Comparison of ENCODE assay signal across 7 mouse cellular contexts in the genomic region with DNA sequence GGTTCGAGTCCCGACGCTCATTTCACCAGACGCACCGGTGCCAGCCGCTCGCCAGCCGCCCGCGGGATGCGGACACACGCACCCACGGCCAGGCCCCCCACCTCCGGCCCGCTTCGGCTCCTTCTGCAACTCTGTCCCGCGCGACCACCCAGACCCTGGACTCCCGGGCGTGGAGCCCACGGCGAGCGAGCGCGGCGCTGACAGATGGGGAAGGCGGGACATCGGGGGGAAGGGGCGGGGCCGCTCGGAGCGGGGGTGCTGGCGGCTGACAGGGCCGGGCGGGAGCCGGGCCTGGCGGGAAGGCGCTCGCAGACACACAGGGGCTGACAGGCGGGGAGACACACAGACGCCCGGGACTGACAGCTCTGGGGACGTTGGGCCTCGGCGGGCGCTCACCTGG. TPM values are rescaled to one million over a fixed set of nuclear protein-coding genes. Genes with fewer than 3 reads are reported as not detected.
A peak's percentile ranks its signal among the peaks of the same experiment; 100 is the strongest.
DNase-seq lines count a peak whose midpoint lies in the region; ATAC-seq and TF ChIP-seq lines count a peak whose summit lies in the region.

No protein-coding gene starts in this region.

- peak overlapping the region; percentile 71 for H3K4me2 ChIP-seq in intestine, embryonic 14.5 days (ENCODE audit: low read length)

- intact Hi-C loops in left cerebral cortex, postnatal 36 days (cut with DNase I) = loop anchor here (5.0 kb wide), 2 partner anchors 65 to 140 kb away; partner anchors contain the start of gene Plcg1

- H3K36me3 ChIP-seq in intestine, embryonic 14.5 days (ENCODE audit: control insufficient read depth, insufficient read depth, low read length) = no peaks in the 10 kb centered on the region

- DNase-seq in adrenal gland, adult (ENCODE audit: inconsistent age in 2 of 2, low spot score in 1 of 2) = peak; percentile 83 to 94
- peak; percentile 84 for DNase-seq in gastrocnemius, postnatal 10 days
- peak; percentile 85 for DNase-seq in intestine, embryonic 14.5 days (ENCODE audit: low spot score)
- DNase-seq in left cerebral cortex, postnatal 36 days (ENCODE audit: low spot score in 2 of 2) = peak; percentile 75 to 81
- DNase-seq in mesoderm, embryonic 11.5 days (ENCODE audit: low read depth, low spot score) = peak; percentile 64
- DNase-seq in right cerebral cortex, postnatal 36 days (ENCODE audit: low spot score in 2 of 2) = peak; percentile 34 to 40

- H3K9me3 ChIP-seq in intestine, embryonic 14.5 days (ENCODE audit: control insufficient read depth, low read length) = no peaks in the 10 kb centered on the region

- ATAC-seq in intestine, embryonic 14.5 days (replicated peaks; ENCODE audit: low FRiP score, low TSS enrichment, low read depth) = peak; percentile 90

- no peak for TF ChIP-seq CTCF in cortical plate, adult 2 months (IDR thresholded peaks at IDR 0.05; ENCODE audit: extremely low read depth, insufficient read depth, low read length)

- peak overlapping the region; percentile 88 for H3K9ac ChIP-seq in intestine, embryonic 14.5 days (ENCODE audit: low read length)

- H3K4me1 ChIP-seq in cortical plate, adult 2 months (ENCODE audit: control insufficient read depth, insufficient read depth, low read length) = no peaks in the 10 kb centered on the region; the same call in 1 of the 2 replicates
- peaks cover 11% of the 10 kb centered on the region for H3K4me1 ChIP-seq in intestine, embryonic 14.5 days (replicated peaks; ENCODE audit: control insufficient read depth, insufficient read depth, low read length)

- WGBS in intestine, embryonic 14.5 days = under 1% methylated on average over 46 of the region's 47 CpGs

- H3K27ac ChIP-seq in cortical plate, adult 2 months (ENCODE audit: insufficient read depth, low read length) = peak overlapping the region; percentile 100
- peak overlapping the region; percentile 94 for H3K27ac ChIP-seq in intestine, embryonic 14.5 days (ENCODE audit: low read depth)

- H3K4me3 ChIP-seq in cortical plate, adult 2 months (ENCODE audit: insufficient read depth, low read length) = peak overlapping the region; percentile 59
- peak overlapping the region; percentile 74 for H3K4me3 ChIP-seq in intestine, embryonic 14.5 days (ENCODE audit: low read depth, low read length)

- H3K27me3 ChIP-seq in intestine, embryonic 14.5 days (replicated peaks; ENCODE audit: control insufficient read depth, insufficient read depth, low read length) = no peaks in the 10 kb centered on the region

- no peak for TF ChIP-seq POLR2A in cortical plate, adult 2 months (IDR thresholded peaks at IDR 0.05; ENCODE audit: extremely low read depth, insufficient read depth, low read length)

RNA-seq across cellular contexts. Expression of gene Zhx3, which starts 0.4 kb away (rescaled TPM):
- polyA plus RNA-seq in cortical plate, adult 2 months (2012; rRNA removed) = 19.8 and 22.3 TPM in 2 replicates
- total RNA-seq in gastrocnemius, postnatal 10 days (2021) = 10 to 100 TPM; 53.3 to 57.6 TPM
- 7.5 and 8.2 TPM in 2 replicates for polyA plus RNA-seq in intestine, embryonic 14.5 days (2014; fragmentation: Nextera tagmentation; extraction: Ambion mirVana)
- total RNA-seq in left cerebral cortex, postnatal 36 days (2021) = 10 to 100 TPM; 63.4 to 84.0 TPM

RNA-seq across cellular contexts. Expression of gene Lpin3, which starts 8.1 kb away (rescaled TPM):
- 1.1 and 1.3 TPM in 2 replicates for polyA plus RNA-seq in cortical plate, adult 2 months (2012; rRNA removed)
- 10 to 100 TPM in 1 of 2 experiments, 1 to 10 TPM in 1; 9.7 to 11.3 TPM for total RNA-seq in gastrocnemius, postnatal 10 days (2021)
- polyA plus RNA-seq in intestine, embryonic 14.5 days (2014; fragmentation: Nextera tagmentation; extraction: Ambion mirVana) = 3.7 and 4.5 TPM in 2 replicates
- 1 to 10 TPM in 1 of 2 experiments, under 1 TPM in 1; 0.79 to 1.4 TPM for total RNA-seq in left cerebral cortex, postnatal 36 days (2021)

RNA-seq across cellular contexts. Expression of gene Emilin3, which starts 39.7 kb away (rescaled TPM):
- 0.10 and 0.21 TPM in 2 replicates for polyA plus RNA-seq in cortical plate, adult 2 months (2012; rRNA removed)
- 1 to 10 TPM; 6.9 to 8.2 TPM for total RNA-seq in gastrocnemius, postnatal 10 days (2021)
- 28.8 and 29.0 TPM in 2 replicates for polyA plus RNA-seq in intestine, embryonic 14.5 days (2014; fragmentation: Nextera tagmentation; extraction: Ambion mirVana)
- under 1 TPM in 1 of 2 experiments, not detected in 1; 0.27 TPM for total RNA-seq in left cerebral cortex, postnatal 36 days (2021)

Comparison
In these comparisons a context has a peak if more than half of its experiments do, and no peak if none do; other contexts are left out.
1. Peak in every context shown above with its lines: DNase-seq, ATAC-seq, H3K4me3 ChIP-seq and H3K27ac ChIP-seq.
2. DNase-seq: peak in every context shown above with its lines; median percentile 88 in adrenal gland, adult; 85 in intestine, embryonic 14.5 days; 84 in gastrocnemius, postnatal 10 days; 78 in left cerebral cortex, postnatal 36 days; 64 in mesoderm, embryonic 11.5 days; 37 in right cerebral cortex, postnatal 36 days.
3. RNA of gene Lpin3, which starts 8.1 kb away (total RNA-seq): 9.7 to 11.3 TPM in gastrocnemius, postnatal 10 days; 0.79 to 1.4 TPM in left cerebral cortex, postnatal 36 days; every median in the first group is over 4 times any median in the second.
4. RNA of gene Emilin3, which starts 39.7 kb away (total RNA-seq): 6.9 to 8.2 TPM in gastrocnemius, postnatal 10 days; 0.27 TPM in left cerebral cortex, postnatal 36 days; every median in the first group is over 4 times any median in the second.